Mouse (Mus musculus) lung, postnatal 0 days (tissue): ENCODE data around the gene Cabp2. TPM values are rescaled to one million over a fixed set of nuclear protein-coding genes. Genes with fewer than 3 reads are reported as not detected.

Experiments used
- ATAC-seq: fragments of 200-750 bp; cut with Nextera tagmentation; 2 replicates; pipeline ENCODE4 v1.8.0; 2017; ENCODE audit warnings: moderate library complexity
- DNase-seq: peaks from one replicate; pipeline ENCODE4 v3.0.0-alpha.2; 2016; ENCODE audit warnings: low spot score
- H3K27ac ChIP-seq: fragments of 300-500 bp; sonication (generic); 2 replicates; pipeline ENCODE4 v1.5.1; 2014; ENCODE audit warnings: antibody characterized with exemption, mild to moderate bottlenecking, low read length, mixed read lengths
- H3K27me3 ChIP-seq: fragments of 300-500 bp; sonication (generic); replicated peaks from 2 replicates; pipeline ENCODE4 v1.6.1; 2014; ENCODE audit warnings: low read length, mixed read lengths; ENCODE audit not compliant: insufficient read depth
- H3K36me3 ChIP-seq: fragments of 300-500 bp; sonication (generic); 2 replicates; pipeline ENCODE4 v1.6.1; 2014; ENCODE audit warnings: low read length, mixed read lengths; ENCODE audit not compliant: insufficient read depth
- H3K4me1 ChIP-seq: fragments of 300-500 bp; sonication (generic); 2 replicates; pipeline ENCODE4 v1.6.1; 2014; ENCODE audit warnings: antibody characterized with exemption, low read depth, low read length, mixed read lengths; ENCODE audit not compliant: insufficient read depth
- H3K4me2 ChIP-seq: fragments of 300-500 bp; sonication (generic); replicated peaks from 2 replicates; pipeline ENCODE4 v1.6.1; 2014; ENCODE audit warnings: low read depth, mild to moderate bottlenecking, low read length, moderate library complexity, mixed read lengths
- H3K4me3 ChIP-seq: fragments of 300-500 bp; sonication (generic); 2 replicates; pipeline ENCODE4 v1.5.1; 2014; ENCODE audit warnings: low read depth, low read length
- H3K9ac ChIP-seq: fragments of 300-500 bp; sonication (generic); replicated peaks from 2 replicates; pipeline ENCODE4 v1.6.1; 2014; ENCODE audit warnings: low read depth, mild to moderate bottlenecking
- H3K9me3 ChIP-seq: fragments of 300-500 bp; sonication (generic); 2 replicates; pipeline ENCODE4 v1.6.1; 2016; ENCODE audit warnings: low read length, mixed read lengths
- CTCF ChIP-seq: IDR thresholded peaks from 2 replicates; pipeline ENCODE4 v1.5.1; 2016; ENCODE audit warnings: antibody characterized with exemption, mild to moderate bottlenecking
- EP300 ChIP-seq: IDR thresholded peaks from 2 replicates; pipeline ENCODE4 v1.6.1; 2016; ENCODE audit warnings: antibody characterized with exemption, mild to moderate bottlenecking, control low read depth
- WGBS: fragments of 180-500 bp; shearing (Covaris S2); extraction: QIAGEN DNeasy Blood & Tissue Kit; methylation state at CpG from one replicate; pipeline ENCODE4 v1.1.7; 2014; 5-methylcytosine and 5-hydroxymethylcytosine counted together
- polyA plus RNA-seq: library from polyadenylated mRNA; unstranded; fragments of >200 nt; fragmentation: Nextera tagmentation; extraction: Ambion mirVana; gene quantifications from 2 replicates; pipeline ENCODE4 v1.2.1, GENCODE M21; 2015

The Cabp2 gene
- polyA plus RNA-seq, 1 experiment from 2014 or later = not detected

DNA sequence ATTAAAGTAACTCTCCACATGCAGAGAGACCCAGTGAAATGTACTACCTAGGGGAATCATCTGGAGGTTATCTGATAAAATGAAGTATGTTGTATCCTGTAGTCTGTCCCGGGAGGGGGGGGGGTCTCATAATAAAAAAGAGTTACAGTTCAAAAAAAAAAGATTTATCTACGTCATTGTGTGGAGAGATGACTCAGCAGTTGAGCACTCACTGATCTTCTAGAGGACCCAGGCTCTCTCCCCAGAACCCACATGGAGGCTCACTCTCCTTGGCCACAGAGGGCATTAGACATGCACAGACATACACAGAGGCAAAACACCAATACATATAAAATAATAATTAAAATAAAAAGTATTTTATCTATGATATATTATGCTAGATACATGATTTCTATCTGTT is 10.0 kb downstream of the Cabp2 start:
- DNase-seq = no peak
- no peak overlapping the region for H3K4me3 ChIP-seq
- TF ChIP-seq CTCF = no peak
- no peak for TF ChIP-seq EP300
- 45% methylated on average over 2 of the region's 2 CpGs for WGBS
- H3K4me2 ChIP-seq = no peak overlapping the region
- no peaks in the 10 kb centered on the region for H3K9me3 ChIP-seq
- no peaks in the 10 kb centered on the region for H3K4me1 ChIP-seq
- H3K27me3 ChIP-seq = no peaks in the 10 kb centered on the region
- ATAC-seq = no peak
- H3K27ac ChIP-seq = no peak overlapping the region
- no peak overlapping the region for H3K9ac ChIP-seq
- H3K36me3 ChIP-seq = no peaks in the 10 kb centered on the region

GRCm38 (mm10) chr19:4092750-4093149 is 11.4 kb downstream of the Cabp2 start:
- no peaks in the 10 kb centered on the region for H3K9me3 ChIP-seq
- no peaks in the 10 kb centered on the region for H3K36me3 ChIP-seq
- no peak overlapping the region for H3K27ac ChIP-seq
- WGBS = 62% methylated on average over 3 of the region's 3 CpGs
- no peak for ATAC-seq
- no peaks in the 10 kb centered on the region for H3K4me1 ChIP-seq
- no peak overlapping the region for H3K9ac ChIP-seq
- no peak for DNase-seq
- no peak overlapping the region for H3K4me2 ChIP-seq
- H3K27me3 ChIP-seq = no peaks in the 10 kb centered on the region
- no peak overlapping the region for H3K4me3 ChIP-seq
- TF ChIP-seq CTCF (no peak), EP300 (no peak)

- H3K4me2 ChIP-seq = no peak overlapping the region
- no peak overlapping the region for H3K4me3 ChIP-seq
- H3K27me3 ChIP-seq = no peaks in the 10 kb centered on the region
- WGBS = 41% methylated on average over 7 of the region's 7 CpGs
- ATAC-seq (no peak), DNase-seq (peak; percentile 49)
- H3K27ac ChIP-seq = peak overlapping the region; percentile 38; the same call in 1 of the 2 replicates
- H3K36me3 ChIP-seq = no peaks in the 10 kb centered on the region
- H3K4me1 ChIP-seq = peaks cover 7% of the 10 kb centered on the region; the same call in 1 of the 2 replicates
- no peaks in the 10 kb centered on the region for H3K9me3 ChIP-seq
- H3K9ac ChIP-seq = no peak overlapping the region
- TF ChIP-seq EP300 (no peak), CTCF (no peak)
These were observed 12.4 kb downstream of the Cabp2 start for GRCm38 (mm10) chr19:4093772-4094171.

DNA sequence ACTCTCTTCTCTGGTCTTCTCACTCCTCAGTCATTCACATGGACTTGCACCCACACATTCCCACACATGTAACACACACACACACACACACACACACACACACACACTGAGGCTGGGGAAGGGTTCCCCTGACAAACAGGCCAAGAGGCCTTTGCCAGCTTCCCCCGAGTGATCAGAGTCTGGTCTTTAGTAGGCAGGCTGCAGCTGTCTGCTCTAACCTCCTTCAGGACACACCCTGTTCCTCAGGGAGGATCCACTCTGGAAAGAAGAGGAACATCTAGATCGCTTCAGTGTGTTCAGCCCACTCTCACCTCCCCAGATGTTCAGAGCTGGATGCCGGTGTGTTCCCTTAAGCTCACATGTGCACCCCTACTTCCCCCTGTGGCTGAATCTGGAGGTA is 13.0 kb downstream of the Cabp2 start:
- Histone ChIP-seq H3K9ac (no peak overlapping the region), H3K4me2 (no peak overlapping the region), H3K9me3 (no peaks in the 10 kb centered on the region), H3K27me3 (no peaks in the 10 kb centered on the region), H3K4me1 (peaks cover 10% of the 10 kb centered on the region; the same call in 1 of the 2 replicates), H3K36me3 (no peaks in the 10 kb centered on the region), H3K27ac (peak overlapping the region; percentile 38; the same call in 1 of the 2 replicates), H3K4me3 (no peak overlapping the region)
- WGBS = 77% methylated on average over 3 of the region's 3 CpGs
- TF ChIP-seq CTCF (no peak), EP300 (no peak)
- DNase-seq (no peak), ATAC-seq (no peak)

- H3K27ac ChIP-seq = no peak overlapping the region
- TF ChIP-seq CTCF (no peak), EP300 (no peak)
- H3K4me3 ChIP-seq = no peak overlapping the region
- no peak overlapping the region for H3K4me2 ChIP-seq
- no peak for ATAC-seq
- no peak overlapping the region for H3K9ac ChIP-seq
- H3K36me3 ChIP-seq = no peaks in the 10 kb centered on the region
- no peaks in the 10 kb centered on the region for H3K27me3 ChIP-seq
- H3K4me1 ChIP-seq = peaks cover 15% of the 10 kb centered on the region; the same call in 1 of the 2 replicates
- no peaks in the 10 kb centered on the region for H3K9me3 ChIP-seq
- DNase-seq = no peak
- 66% methylated on average over 5 of the region's 5 CpGs for WGBS
These were observed 13.5 kb downstream of the Cabp2 start for GRCm38 (mm10) chr19:4094774-4095303.

DNA sequence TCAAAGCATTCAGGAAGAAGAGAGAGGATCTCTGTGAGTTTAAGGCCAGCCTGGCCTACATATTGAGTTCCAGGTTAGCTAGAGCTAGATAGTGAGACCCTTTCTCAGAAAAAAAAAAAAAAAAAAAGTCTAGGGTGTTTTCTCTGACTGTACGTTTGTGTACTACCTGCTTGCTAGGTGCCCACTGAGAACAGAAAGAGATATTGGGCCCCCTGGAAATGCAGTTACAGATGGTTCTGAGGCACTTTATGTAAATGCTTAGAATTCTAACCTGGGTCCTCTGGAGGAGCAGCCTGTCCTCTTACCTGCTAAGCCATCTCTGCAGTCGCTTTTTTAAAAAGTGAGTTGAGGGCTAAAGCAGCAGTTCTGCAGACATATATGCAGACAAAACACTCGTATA is 14.4 kb downstream of the Cabp2 start:
- DNase-seq = no peak
- H3K4me3 ChIP-seq = no peak overlapping the region
- ATAC-seq = no peak
- no peak overlapping the region for H3K9ac ChIP-seq
- H3K27me3 ChIP-seq = peaks cover under 1% of the 10 kb centered on the region; the same call in 1 of the 2 replicates
- 68% methylated on average over 3 of the region's 3 CpGs for WGBS
- TF ChIP-seq CTCF (no peak), EP300 (no peak)
- no peak overlapping the region for H3K4me2 ChIP-seq
- H3K27ac ChIP-seq = no peak overlapping the region
- H3K4me1 ChIP-seq = peaks cover 19% of the 10 kb centered on the region; the same call in 1 of the 2 replicates
- no peaks in the 10 kb centered on the region for H3K9me3 ChIP-seq
- no peaks in the 10 kb centered on the region for H3K36me3 ChIP-seq
